Mouse (Mus musculus): ENCODE data around the gene Anks3. TPM values are rescaled to one million over a fixed set of nuclear protein-coding genes. Genes with fewer than 3 reads are reported as not detected.

The Anks3 gene
- polyA plus RNA-seq, 1 experiment, result 1.9 TPM

GRCm38 (mm10) chr16:4947378-4947777 is 16.6 kb downstream of the Anks3 start:
- Histone ChIP-seq H3K27me3 (ENCODE audit: control insufficient read depth) (no peaks in the 10 kb centered on the region), H3K4me1 (ENCODE audit: control insufficient read depth) (no peaks in the 10 kb centered on the region; the same call in 1 of the 2 replicates), H3K4me3 (replicated peaks) (no peak overlapping the region), H3K36me3 (ENCODE audit: control insufficient read depth) (peaks cover 67% of the 10 kb centered on the region), H3K9me3 (ENCODE audit: control insufficient read depth, low read length) (no peaks in the 10 kb centered on the region)
- TF ChIP-seq GATA1 (IDR thresholded peaks at IDR 0.05; ENCODE audit: low read length), result no peak
- no peak for TF ChIP-seq TAL1 (IDR thresholded peaks at IDR 0.05; ENCODE audit: low read length)

- H3K36me3 ChIP-seq (ENCODE audit: control insufficient read depth), result peaks cover 74% of the 10 kb centered on the region
- no peaks in the 10 kb centered on the region for H3K27me3 ChIP-seq (ENCODE audit: control insufficient read depth)
- H3K4me1 ChIP-seq (ENCODE audit: control insufficient read depth), result no peaks in the 10 kb centered on the region; the same call in 1 of the 2 replicates
- H3K9me3 ChIP-seq (ENCODE audit: control insufficient read depth, low read length), result no peaks in the 10 kb centered on the region
- no peak overlapping the region for H3K4me3 ChIP-seq (replicated peaks)
- TF ChIP-seq GATA1 (IDR thresholded peaks at IDR 0.05; ENCODE audit: low read length), result no peak
- no peak for TF ChIP-seq TAL1 (IDR thresholded peaks at IDR 0.05; ENCODE audit: low read length)
These were observed 17.9 kb downstream of the Anks3 start for GRCm38 (mm10) chr16:4946155-4946554.

GRCm38 (mm10) chr16:4945415-4945814 is 18.6 kb downstream of the Anks3 start:
- Histone ChIP-seq H3K4me1 (ENCODE audit: control insufficient read depth) (no peaks in the 10 kb centered on the region; the same call in 1 of the 2 replicates), H3K9me3 (ENCODE audit: control insufficient read depth, low read length) (no peaks in the 10 kb centered on the region), H3K36me3 (ENCODE audit: control insufficient read depth) (peaks cover 76% of the 10 kb centered on the region), H3K4me3 (replicated peaks) (no peak overlapping the region), H3K27me3 (ENCODE audit: control insufficient read depth) (no peaks in the 10 kb centered on the region)
- TF ChIP-seq TAL1 (IDR thresholded peaks at IDR 0.05; ENCODE audit: low read length) (no peak), GATA1 (IDR thresholded peaks at IDR 0.05; ENCODE audit: low read length) (no peak)

- Histone ChIP-seq H3K9me3 (ENCODE audit: control insufficient read depth, low read length) (no peaks in the 10 kb centered on the region), H3K4me3 (replicated peaks) (no peak overlapping the region), H3K36me3 (ENCODE audit: control insufficient read depth) (peaks cover 77% of the 10 kb centered on the region), H3K4me1 (ENCODE audit: control insufficient read depth) (peaks cover 17% of the 10 kb centered on the region), H3K27me3 (ENCODE audit: control insufficient read depth) (no peaks in the 10 kb centered on the region)
- TF ChIP-seq GATA1 (IDR thresholded peaks at IDR 0.05; ENCODE audit: low read length), result no peak
- no peak for TF ChIP-seq TAL1 (IDR thresholded peaks at IDR 0.05; ENCODE audit: low read length)
These were observed 20.6 kb downstream of the Anks3 start for GRCm38 (mm10) chr16:4943431-4943830.

- peaks cover 19% of the 10 kb centered on the region for H3K4me1 ChIP-seq (ENCODE audit: control insufficient read depth)
- H3K9me3 ChIP-seq (ENCODE audit: control insufficient read depth, low read length), result no peaks in the 10 kb centered on the region
- H3K4me3 ChIP-seq (replicated peaks), result no peak overlapping the region
- TF ChIP-seq GATA1 (IDR thresholded peaks at IDR 0.05; ENCODE audit: low read length) (no peak), TAL1 (IDR thresholded peaks at IDR 0.05; ENCODE audit: low read length) (no peak)
- no peaks in the 10 kb centered on the region for H3K27me3 ChIP-seq (ENCODE audit: control insufficient read depth)
- peaks cover 73% of the 10 kb centered on the region for H3K36me3 ChIP-seq (ENCODE audit: control insufficient read depth)
These were observed 21.1 kb downstream of the Anks3 start for GRCm38 (mm10) chr16:4942868-4943267.

- TF ChIP-seq GATA1 (IDR thresholded peaks at IDR 0.05; ENCODE audit: low read length) (no peak), TAL1 (IDR thresholded peaks at IDR 0.05; ENCODE audit: low read length) (no peak)
- Histone ChIP-seq H3K9me3 (ENCODE audit: control insufficient read depth, low read length) (no peaks in the 10 kb centered on the region), H3K36me3 (ENCODE audit: control insufficient read depth) (peaks cover 70% of the 10 kb centered on the region), H3K27me3 (ENCODE audit: control insufficient read depth) (no peaks in the 10 kb centered on the region), H3K4me1 (ENCODE audit: control insufficient read depth) (peaks cover 19% of the 10 kb centered on the region), H3K4me3 (replicated peaks) (no peak overlapping the region)
These were observed 23.0 kb downstream of the Anks3 start for GRCm38 (mm10) chr16:4941016-4941415.

GRCm38 (mm10) chr16:4940311-4940850 is 23.6 kb downstream of the Anks3 start:
- no peaks in the 10 kb centered on the region for H3K27me3 ChIP-seq (ENCODE audit: control insufficient read depth)

GRCm38 (mm10) chr16:4939412-4939811 is 24.6 kb downstream of the Anks3 start:
- no peaks in the 10 kb centered on the region for H3K27me3 ChIP-seq (ENCODE audit: control insufficient read depth)
- peaks cover 19% of the 10 kb centered on the region for H3K4me1 ChIP-seq (ENCODE audit: control insufficient read depth)
- H3K9me3 ChIP-seq (ENCODE audit: control insufficient read depth, low read length), result peaks cover 5% of the 10 kb centered on the region; the same call in 1 of the 2 replicates
- peaks cover 75% of the 10 kb centered on the region for H3K36me3 ChIP-seq (ENCODE audit: control insufficient read depth)
- TF ChIP-seq TAL1 (IDR thresholded peaks at IDR 0.05; ENCODE audit: low read length) (no peak), GATA1 (IDR thresholded peaks at IDR 0.05; ENCODE audit: low read length) (no peak)
- H3K4me3 ChIP-seq (replicated peaks), result peak overlapping the region; percentile 80

More at GRCm38 (mm10) chr16:4940311-4940850, 23.6 kb downstream of the Anks3 start:
- TF ChIP-seq GATA1 (IDR thresholded peaks at IDR 0.05; ENCODE audit: low read length), result no peak
- no peak for TF ChIP-seq TAL1 (IDR thresholded peaks at IDR 0.05; ENCODE audit: low read length)
- Histone ChIP-seq H3K36me3 (ENCODE audit: control insufficient read depth) (peaks cover 72% of the 10 kb centered on the region), H3K4me1 (ENCODE audit: control insufficient read depth) (peaks cover 19% of the 10 kb centered on the region), H3K9me3 (ENCODE audit: control insufficient read depth, low read length) (peaks cover 3% of the 10 kb centered on the region; the same call in 1 of the 2 replicates), H3K4me3 (replicated peaks) (no peak overlapping the region)

- peaks cover 19% of the 10 kb centered on the region for H3K4me1 ChIP-seq (ENCODE audit: control insufficient read depth)
- peak overlapping the region; percentile 80 for H3K4me3 ChIP-seq (replicated peaks)
- H3K36me3 ChIP-seq (ENCODE audit: control insufficient read depth), result peaks cover 75% of the 10 kb centered on the region
- peaks cover 5% of the 10 kb centered on the region; the same call in 1 of the 2 replicates for H3K9me3 ChIP-seq (ENCODE audit: control insufficient read depth, low read length)
- no peaks in the 10 kb centered on the region for H3K27me3 ChIP-seq (ENCODE audit: control insufficient read depth)
- TF ChIP-seq GATA1 (IDR thresholded peaks at IDR 0.05; ENCODE audit: low read length) (no peak), TAL1 (IDR thresholded peaks at IDR 0.05; ENCODE audit: low read length) (no peak)
These were observed 25.0 kb downstream of the Anks3 start for GRCm38 (mm10) chr16:4938989-4939388.

Data from erythroblast, embryonic 14.5 days (primary cell).